ENCODE assay signal across 26 mouse cellular contexts in genomic region chr10:108630841-108631240, GRCm38 (mm10).
A peak's percentile ranks its signal among the peaks of the same experiment; 100 is the strongest.
DNase-seq lines count a peak whose midpoint lies in the region; TF ChIP-seq lines count a peak whose summit lies in the region.
"Had no signal": no experiment of that assay in that cellular context is flagged by ENCODE, and none has a peak within 500 bp of the region (broad histone marks: within the 10 kb centered on the region; RNA-seq: fewer than 3 reads in every experiment).

No protein-coding gene starts in this region.

- intact Hi-C loops in gastrocnemius, adult 2 months (cut with DNase I), result no loop called here

- peak overlapping the region; percentile 78 for H3K27ac ChIP-seq in layer of hippocampus, adult 2 months
- no peak overlapping the region for H3K27ac ChIP-seq in gastrocnemius, adult 2 months
- H3K27ac ChIP-seq: embryonic facial prominence, embryonic 12.5 days; forebrain, embryonic 10.5 days; heart, embryonic 10.5 days; heart, embryonic 15.5 days; kidney, embryonic 15.5 days; limb, embryonic 10.5 days; limb, embryonic 15.5 days; liver, embryonic 13.5 days; macrophage; midbrain, embryonic 13.5 days; neural tube, embryonic 13.5 days; stomach, embryonic 15.5 days had no signal

- peak; percentile 8 to 25 for DNase-seq in adrenal gland, postnatal 36 days
- no peak for DNase-seq in adrenal gland, adult 8-10 months
- DNase-seq in layer of hippocampus, adult 2 months (ENCODE audit: low spot score in 2 of 2), result no peak
- DNase-seq in layer of hippocampus, adult 8-10 months (ENCODE audit: low spot score in 2 of 2), result no peak
- DNase-seq in Muller cell, postnatal 12 days (ENCODE audit: inconsistent ontology term), result peak; percentile 53
- peak; percentile 87 for DNase-seq in brain, adult 2 months (ENCODE audit: low read depth, low spot score)
- DNase-seq in gastrocnemius, adult 2 months, result no peak
- DNase-seq: B cell, adult 2 months; embryo, embryonic 11 days; gastrocnemius, postnatal 14 days; kidney, adult 18-20 months; kidney, postnatal 25 days; liver, embryonic 13.5 days; lung, adult 18-20 months; right cerebral cortex, postnatal 25 days had no signal

- TF ChIP-seq CTCF in layer of hippocampus, adult 2 months (conservative IDR thresholded peaks at IDR 0.05), result no peak
- TF ChIP-seq CTCF in gastrocnemius, adult 2 months (IDR thresholded peaks at IDR 0.05), result no peak

- no peak overlapping the region for H3K4me3 ChIP-seq in layer of hippocampus, adult 2 months
- H3K4me3 ChIP-seq in gastrocnemius, adult 2 months, result no peak overlapping the region
- H3K4me3 ChIP-seq: embryonic facial prominence, embryonic 12.5 days; forebrain, embryonic 10.5 days; heart, embryonic 10.5 days; heart, embryonic 15.5 days; kidney, embryonic 15.5 days; limb, embryonic 10.5 days; limb, embryonic 15.5 days; liver, embryonic 13.5 days; midbrain, embryonic 13.5 days; neural tube, embryonic 13.5 days; stomach, embryonic 15.5 days had no signal

Comparison
In these comparisons a context has a peak if more than half of its experiments do, and no peak if none do; other contexts are left out.
1. DNase-seq: peak in adrenal gland, postnatal 36 days (2 of 2), Muller cell, postnatal 12 days (single experiment) and brain, adult 2 months (single experiment); none in adrenal gland, adult 8-10 months (single experiment), layer of hippocampus, adult 2 months (0 of 2), layer of hippocampus, adult 8-10 months (0 of 2) and gastrocnemius, adult 2 months (single experiment).